Mouse (Mus musculus): ENCODE results near the gene Plp1.

GRCm38 (mm10) chrX:136780041-136780440 is 42.4 kb upstream of the Plp1 start, which contains the start of gene Glra4:
- TF ChIP-seq POLR2A (IDR thresholded peaks at IDR 0.05; ENCODE audit: borderline replicate concordance, extremely low read depth, low read depth, low read length) (no peak), CTCF (IDR thresholded peaks at IDR 0.05; ENCODE audit: insufficient read depth, low read length) (no peak)
